Mouse (Mus musculus): Measurements from ENCODE around the gene Mrtfa. TPM values are rescaled to one million over a fixed set of nuclear protein-coding genes. Genes with fewer than 3 reads are reported as not detected.

Mrtfa gene
- total RNA-seq, 2 experiments from 2014 or later, result 10.9 to 12.7 TPM

DNA sequence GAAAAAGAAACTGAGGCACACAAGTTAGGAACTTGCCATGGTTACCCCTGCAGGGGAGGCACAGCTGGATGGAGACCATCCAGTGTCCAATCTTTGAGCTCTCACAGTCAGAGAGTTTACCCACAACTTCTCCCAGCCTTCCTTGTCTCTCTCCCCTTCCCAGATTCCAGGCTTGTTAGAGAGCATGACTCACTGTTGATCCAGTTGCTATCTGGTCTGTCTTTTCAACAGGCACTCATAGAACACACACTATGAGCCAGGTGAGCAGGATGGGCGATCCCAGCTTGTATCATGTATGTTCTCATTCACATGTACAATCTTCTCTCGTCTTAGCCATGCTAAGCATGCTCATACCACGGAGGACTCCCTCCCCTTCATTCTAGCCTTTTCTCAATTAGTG is 111.3 kb downstream of the Mrtfa start:
- no peak for ATAC-seq (replicated peaks; ENCODE audit: low FRiP score, poor library complexity, severe bottlenecking)

DNA sequence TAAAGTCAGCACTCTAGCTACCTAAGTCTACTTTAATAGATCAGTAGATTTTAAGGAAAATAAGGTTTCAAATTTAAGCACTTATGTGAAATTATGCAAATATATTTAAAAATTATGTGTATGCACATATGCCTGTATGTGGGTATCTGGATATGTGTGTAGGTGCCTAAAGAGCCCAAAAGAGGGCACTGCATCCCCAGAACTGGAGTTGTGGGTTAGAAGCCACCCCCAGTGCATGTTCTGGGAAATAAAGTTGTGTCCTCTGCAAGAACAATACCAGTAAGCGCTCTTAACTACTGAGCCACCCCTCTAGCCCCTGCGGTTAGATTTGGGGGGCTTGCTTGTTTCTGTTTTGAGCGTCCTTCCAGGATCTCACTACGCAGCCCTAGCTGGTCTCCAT is 113.0 kb downstream of the Mrtfa start:
- ATAC-seq (replicated peaks; ENCODE audit: low FRiP score, poor library complexity, severe bottlenecking), result no peak

DNA sequence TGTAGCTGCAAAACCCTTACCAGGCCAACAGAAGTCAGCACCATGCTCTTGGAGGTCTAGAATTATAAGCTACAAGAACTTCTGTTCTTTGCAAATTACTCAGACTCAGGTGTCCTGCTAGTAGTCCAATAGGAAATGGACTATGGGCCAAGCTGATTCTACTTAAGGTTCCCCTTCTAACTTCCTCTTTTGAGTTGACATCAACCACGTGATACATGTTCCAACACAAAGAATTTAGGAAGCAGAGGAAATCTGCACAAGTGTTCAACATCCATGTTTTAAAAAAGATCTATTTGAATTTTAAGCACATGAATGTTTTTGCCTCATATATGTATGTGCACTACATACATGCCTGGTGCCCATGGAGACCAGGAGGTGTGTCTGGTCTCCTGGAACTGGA is 116.0 kb downstream of the Mrtfa start:
- ATAC-seq (replicated peaks; ENCODE audit: low FRiP score, poor library complexity, severe bottlenecking), result no peak

DNA sequence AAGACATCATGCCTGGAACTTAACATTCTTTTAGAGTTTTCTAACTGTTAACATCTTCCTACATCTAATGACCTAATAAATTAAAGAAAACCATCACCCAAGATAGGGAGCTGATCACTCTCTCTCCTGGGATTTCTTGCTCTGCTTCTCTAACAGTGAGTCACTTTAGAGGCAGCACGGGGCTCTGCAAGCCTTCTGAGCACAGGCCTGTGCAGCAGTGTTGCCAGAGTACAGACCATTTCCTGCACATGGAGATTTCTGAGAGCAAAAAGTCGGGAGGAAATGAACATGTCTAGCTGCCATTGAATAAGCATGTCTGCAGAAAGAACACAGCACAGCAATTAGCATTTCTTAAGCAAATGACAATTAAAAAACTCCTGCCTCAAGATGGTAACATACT is 116.8 kb downstream of the Mrtfa start:
- no peak for ATAC-seq (replicated peaks; ENCODE audit: low FRiP score, poor library complexity, severe bottlenecking)

DNA sequence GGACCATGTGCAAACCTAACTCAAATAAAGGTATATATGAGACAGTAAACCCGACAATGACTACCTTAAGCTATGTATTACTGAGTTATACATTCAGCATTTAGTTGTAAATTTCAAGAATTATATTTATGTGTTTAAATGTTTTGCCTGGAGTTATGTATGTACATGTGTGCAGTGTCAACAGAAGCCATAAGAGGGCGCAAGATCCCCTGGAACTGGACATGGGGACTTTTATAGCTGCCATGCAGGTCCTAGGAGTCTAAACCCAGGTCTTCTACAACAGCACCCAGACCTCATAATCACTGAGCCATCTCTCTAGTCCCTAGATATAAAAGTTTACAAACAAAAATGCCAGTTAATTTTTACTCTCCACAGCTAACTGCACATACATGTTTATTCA is 117.8 kb downstream of the Mrtfa start:
- ATAC-seq (replicated peaks; ENCODE audit: low FRiP score, poor library complexity, severe bottlenecking), result no peak

DNA sequence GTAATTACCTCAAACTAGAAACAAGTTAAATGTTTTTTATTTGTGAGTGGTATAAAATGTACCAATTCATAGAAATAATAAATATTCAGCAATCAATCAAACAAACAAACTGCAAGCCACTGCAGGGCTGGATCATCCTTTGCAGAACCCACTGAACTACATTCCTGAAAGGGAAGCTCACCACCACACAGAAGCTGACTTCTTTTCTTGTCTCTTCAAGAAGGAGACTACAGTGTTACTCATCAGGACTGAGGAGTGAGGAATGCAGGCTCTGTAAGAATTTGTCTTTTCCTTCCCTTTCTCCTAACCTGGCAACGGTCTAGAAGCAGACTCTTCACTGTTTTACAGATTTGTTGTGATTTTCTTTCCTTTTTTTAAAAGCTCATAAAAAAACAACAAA is 120.1 kb downstream of the Mrtfa start:
- ATAC-seq (replicated peaks; ENCODE audit: low FRiP score, poor library complexity, severe bottlenecking), result no peak

DNA sequence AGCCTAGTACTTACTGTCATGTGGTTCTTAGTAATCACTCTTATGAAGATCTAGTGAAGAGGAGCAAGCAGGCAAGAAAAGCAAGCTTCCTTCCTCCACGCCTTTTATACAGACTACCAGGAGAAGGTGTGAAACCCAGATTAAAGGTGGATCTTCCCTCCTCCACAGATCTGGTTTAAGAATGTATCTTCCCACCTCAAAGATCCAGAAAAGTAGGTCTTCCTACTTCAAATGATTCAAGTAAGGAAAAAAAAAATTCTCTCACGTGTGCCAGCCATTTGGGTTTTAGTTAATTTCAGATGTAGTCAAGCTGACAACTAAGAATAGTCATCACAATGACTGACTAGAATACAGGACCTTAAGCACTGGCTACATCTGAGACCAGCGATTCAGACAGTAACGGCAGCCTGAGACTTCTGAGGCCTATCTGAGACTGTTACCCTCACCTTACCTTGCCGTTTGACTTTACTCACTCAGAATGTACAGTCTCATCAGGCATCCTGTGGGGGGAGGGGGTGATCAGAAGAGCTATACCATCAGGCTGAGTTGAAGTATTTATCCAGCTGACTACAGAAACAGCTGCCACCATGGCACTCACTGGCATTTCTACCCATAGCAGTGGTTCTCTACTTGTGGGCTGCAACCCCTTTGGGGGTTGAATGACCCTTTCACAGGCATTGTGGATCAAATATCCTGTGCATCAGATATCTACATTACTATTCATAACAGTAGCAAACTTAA is 121.7 kb downstream of the Mrtfa start:
- ATAC-seq (replicated peaks; ENCODE audit: low FRiP score, poor library complexity, severe bottlenecking), result no peak

DNA sequence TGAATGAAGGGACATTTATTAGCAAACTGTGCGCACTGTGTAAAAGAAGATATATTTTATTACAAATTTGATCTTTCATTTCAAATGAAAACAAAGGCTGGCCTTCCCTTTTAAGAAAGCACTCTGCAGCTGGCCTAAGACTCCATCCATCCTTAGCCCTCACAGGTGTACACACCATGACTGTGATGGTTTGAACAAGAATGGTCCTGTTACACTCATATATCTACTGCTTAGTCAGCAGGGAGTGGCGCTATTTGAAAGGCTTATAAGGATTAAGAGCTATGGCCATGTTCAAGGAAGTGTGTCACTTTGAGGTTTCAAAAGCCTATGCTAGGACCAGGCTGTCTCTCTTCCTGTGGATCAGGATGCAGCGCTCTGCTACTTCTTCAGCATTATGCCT is 122.8 kb downstream of the Mrtfa start:
- no peak for ATAC-seq (replicated peaks; ENCODE audit: low FRiP score, poor library complexity, severe bottlenecking)

DNA sequence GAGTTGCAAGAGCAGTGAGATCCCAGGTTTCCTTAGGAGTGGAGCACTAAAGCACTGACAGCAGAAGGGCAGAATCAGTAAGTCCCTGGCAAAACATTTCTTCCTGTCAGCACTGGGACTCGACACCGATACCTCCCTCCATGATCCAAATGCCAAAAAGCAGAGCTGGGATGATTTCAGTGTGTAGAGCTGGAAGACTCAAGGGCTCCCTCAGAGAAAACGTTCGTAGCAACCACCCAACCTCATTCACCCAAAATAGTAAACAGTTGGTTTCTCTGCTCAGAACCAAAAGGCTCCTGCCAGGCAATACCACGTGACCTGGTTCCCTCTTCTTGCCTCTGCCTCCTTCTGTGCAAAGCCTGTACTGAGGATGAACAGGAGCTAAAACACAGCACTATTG is 123.6 kb downstream of the Mrtfa start:
- ATAC-seq (replicated peaks; ENCODE audit: low FRiP score, poor library complexity, severe bottlenecking), result no peak

DNA sequence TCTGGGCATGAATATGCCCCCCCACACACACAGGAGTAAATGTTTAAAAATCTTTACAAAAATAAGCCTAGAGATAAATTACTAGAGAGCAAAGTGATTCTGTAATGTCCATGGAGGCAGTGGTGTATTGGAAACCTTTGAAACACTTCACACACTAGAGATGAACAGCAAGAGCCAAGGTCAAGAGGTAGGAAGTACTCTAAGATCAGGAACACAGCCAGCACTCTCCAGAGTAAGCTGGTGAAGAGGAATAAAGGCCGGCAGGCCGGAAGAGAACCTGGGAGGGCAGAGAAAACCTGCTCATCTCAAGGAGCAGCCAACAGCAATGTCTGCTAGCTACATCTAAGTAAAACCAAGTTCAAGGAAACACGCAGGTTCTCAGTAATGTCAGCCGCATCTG is 125.9 kb downstream of the Mrtfa start:
- ATAC-seq (replicated peaks; ENCODE audit: low FRiP score, poor library complexity, severe bottlenecking), result no peak

DNA sequence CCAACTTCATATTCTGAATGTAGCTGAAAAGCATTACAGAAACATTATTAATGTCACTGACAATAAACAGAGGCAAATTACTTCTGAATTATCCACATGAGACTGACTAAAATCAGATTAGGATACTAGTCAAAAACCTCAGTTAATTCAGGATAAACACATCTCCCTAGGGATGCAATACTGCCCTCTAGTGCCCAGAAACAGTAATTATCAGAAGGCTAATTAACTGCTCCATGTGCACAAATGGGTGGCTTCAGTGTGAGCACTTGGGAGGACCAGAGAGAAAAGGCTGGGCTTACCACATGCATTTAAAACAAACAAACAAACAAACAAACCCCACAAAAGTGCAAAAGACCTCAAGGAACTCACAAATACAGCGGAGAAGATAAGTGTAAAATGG is 126.4 kb downstream of the Mrtfa start:
- no peak; the same call in 1 of the 2 replicates for ATAC-seq (replicated peaks; ENCODE audit: low FRiP score, poor library complexity, severe bottlenecking)

DNA sequence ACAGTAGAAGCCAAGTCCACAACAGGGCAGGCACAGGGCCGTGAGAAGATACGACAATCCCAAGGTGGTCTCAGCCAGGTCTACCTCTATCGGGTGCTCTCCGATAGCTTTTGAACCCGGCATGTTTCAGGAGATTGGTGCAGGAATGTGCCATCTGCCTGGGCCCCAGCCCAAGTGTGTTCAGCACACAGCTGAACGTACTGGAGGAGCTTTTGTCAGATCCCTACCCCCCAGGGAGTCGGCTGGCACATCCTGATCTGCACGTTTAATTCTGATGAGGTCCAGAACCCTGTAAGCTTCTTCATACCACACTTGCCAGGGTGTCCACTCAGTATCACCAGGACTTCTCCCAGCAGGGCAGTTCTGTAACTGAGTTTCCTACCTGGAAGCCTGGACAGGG is 127.9 kb downstream of the Mrtfa start:
- ATAC-seq (replicated peaks; ENCODE audit: low FRiP score, poor library complexity, severe bottlenecking), result no peak

DNA sequence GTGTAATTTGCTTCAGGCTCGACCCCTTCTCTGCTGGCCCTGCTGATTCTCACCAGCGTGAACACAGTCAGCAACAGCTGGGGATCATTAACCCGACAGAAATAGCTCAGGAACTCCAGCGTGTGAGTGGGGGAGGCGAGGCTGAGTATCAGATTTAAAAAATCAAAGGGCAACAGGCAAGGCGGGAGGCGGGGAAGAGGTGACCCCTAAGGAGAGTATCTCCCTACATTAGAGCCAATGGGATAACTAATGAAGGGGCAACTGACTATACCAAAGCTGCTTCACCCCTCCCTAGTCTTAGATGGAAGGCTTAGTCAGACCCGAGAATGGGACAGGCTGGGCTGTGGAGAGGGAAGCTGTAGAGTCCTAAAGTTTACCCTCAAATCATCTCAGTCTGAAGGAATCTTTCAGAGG is 128.4 kb downstream of the Mrtfa start:
- no peak for ATAC-seq (replicated peaks; ENCODE audit: low FRiP score, poor library complexity, severe bottlenecking)

DNA sequence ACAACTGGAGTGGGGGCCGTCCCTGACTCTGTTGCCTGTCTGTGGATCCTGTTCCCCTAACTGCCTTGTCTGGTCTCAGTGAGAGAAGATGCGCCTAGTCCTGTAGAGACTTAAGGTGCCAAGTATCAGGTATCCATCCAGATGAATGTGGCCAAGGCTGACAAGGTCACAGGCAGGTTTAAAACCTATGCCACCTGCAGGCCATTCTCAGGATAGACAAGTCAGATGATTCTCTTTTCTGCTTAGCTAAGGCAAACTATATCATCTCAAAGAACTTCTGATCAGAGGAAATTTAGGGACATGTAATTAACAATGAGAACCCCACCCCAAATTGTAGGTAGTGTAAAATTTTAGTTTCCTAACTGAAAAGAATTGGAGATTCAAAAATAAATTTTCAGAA is 129.6 kb downstream of the Mrtfa start:
- ATAC-seq (replicated peaks; ENCODE audit: low FRiP score, poor library complexity, severe bottlenecking), result no peak

DNA sequence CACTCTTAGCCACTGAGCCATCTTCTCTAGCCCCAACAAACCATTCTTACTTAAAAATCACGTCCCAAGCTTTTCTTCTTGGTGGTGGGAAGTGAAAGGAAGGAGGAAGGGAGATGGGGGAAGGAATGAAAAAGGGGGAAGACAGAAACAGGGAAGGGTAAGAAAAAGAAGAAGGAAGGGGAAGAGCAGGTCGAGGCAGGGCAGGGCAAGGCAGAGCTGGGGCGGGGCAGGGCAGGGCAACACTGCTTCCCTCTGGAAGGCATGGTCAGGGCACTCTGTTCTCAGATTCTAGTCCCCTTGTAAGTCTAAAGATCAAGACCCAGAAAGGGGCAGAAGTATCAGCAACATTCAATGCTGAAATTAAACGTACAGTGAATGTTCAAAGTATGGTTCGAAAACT is 132.8 kb downstream of the Mrtfa start:
- no peak for ATAC-seq (replicated peaks; ENCODE audit: low FRiP score, poor library complexity, severe bottlenecking)

DNA sequence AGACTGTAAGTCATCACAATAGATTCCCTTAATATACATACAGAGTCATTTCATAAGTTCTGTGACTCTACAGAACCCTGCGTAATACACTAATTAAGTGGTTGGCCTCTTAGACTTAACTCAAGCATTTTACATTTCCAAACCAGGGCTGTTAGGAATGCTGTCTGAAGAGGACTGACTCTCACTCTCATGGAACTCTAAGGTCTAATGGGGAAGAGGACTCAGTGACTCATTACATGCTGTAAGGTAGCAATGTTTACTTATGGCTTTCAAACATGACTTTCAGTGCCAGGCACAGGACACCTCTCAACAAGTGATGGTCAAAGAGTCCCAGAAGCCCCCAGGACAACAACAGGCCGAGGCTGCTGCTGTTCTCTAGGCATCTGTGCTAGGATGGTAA is 135.1 kb downstream of the Mrtfa start:
- ATAC-seq (replicated peaks; ENCODE audit: low FRiP score, poor library complexity, severe bottlenecking), result no peak

DNA sequence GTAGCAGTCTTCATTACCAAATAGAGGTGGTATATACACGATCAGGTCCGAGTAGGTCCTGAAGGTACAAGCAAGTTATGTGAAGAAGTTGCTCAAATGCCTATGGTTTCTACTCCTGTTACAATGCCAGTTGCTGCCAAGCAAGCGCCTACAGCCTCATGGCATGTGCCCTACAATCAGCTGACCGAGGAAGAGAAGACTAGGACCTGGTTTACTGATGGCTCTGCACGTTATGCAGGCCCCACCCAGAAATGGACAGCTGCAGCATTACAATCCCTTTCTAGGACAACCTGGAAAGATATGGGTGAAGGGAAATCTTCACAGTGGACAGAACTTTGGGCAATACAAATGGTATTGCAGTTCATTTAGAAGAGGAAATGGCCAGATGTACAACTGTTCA is 138.1 kb downstream of the Mrtfa start:
- ATAC-seq (replicated peaks; ENCODE audit: low FRiP score, poor library complexity, severe bottlenecking), result no peak

DNA sequence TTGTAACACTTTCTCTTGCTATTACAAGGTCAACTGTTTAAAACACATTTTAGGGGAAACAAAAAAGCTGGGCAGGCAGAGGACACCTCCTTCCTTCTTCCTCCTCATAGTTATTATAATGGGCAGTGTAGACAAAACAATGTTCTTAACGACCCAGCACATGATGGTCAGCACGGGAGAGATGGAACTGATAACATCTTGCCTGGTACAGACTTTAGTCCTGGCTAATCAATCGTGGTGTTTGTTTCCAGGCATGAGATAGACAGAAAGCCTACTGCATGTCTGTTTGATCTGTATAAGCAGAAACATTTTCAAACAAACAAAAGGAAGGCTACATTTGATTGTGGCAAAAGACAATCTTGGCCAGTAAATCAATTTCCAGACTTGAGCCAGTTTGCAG is 140.1 kb downstream of the Mrtfa start:
- no peak for ATAC-seq (replicated peaks; ENCODE audit: low FRiP score, poor library complexity, severe bottlenecking)

DNA sequence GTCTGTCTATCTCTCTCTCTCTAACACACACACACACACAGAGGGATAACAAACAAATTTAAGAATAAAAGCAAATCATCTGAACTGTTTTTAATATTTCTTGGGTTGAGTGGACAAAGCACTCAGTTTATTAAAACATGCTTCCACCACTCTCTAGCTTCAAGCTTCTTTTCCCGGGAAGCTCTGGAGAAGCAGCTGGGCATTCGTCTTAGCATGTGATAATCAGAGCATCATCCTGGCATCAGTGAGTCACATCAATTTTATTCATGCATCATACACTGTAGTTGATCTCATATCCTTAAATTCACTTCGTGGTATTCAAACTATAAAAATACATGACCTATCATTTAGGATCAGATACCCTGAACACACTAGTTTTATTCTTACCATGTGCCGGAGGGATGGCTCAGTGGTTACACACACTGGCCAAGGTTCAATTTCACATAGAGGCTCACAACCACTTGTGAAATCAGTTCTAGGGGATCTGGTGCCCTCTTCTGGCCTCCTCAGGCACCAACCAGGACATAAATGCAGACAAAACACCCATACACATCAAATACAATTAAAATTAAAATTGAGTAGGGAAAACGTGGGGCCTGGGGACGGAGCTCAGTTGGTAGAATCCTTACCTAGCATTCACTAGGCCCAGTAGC is 141.0 kb downstream of the Mrtfa start:
- ATAC-seq (replicated peaks; ENCODE audit: low FRiP score, poor library complexity, severe bottlenecking), result no peak

DNA sequence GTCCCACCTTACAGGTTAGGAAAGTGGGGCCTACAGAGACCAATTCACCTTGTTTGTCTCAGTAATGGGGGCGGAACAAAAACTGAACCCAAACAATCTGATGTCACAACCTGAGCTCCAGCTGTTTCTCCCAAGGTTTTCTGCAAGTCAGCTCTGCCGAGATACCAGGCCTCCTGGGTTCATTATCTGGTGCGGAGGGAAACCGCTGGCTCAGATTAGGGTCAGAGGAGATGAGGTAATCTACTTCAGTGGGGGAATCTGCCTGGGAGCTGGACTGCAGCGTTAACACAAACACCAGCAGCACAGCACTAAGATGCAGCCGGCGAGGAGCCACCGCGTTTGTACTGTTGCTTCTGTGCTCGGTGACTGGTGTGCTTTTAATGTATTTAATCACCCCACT is 143.1 kb downstream of the Mrtfa start:
- no peak for ATAC-seq (replicated peaks; ENCODE audit: low FRiP score, poor library complexity, severe bottlenecking)

DNA sequence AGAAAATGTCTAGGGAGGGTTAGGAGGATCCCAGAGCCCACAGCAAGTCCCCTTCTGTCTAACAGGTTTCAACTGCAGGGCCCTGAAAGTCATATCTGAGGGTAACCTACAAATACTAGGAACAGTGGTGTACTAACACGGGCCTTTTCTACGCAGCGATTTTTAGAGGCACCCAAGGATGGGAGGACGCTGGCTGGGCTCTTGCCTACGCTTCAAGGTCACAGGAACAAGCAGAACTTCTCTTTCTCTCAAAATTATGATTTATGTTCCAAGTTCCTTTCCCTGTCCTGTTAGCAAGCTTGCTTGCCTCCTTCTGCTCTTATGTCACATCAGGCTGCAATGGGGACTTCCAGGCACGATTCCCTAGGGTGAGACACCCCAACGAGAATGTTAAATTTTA is 144.5 kb downstream of the Mrtfa start:
- no peak for ATAC-seq (replicated peaks; ENCODE audit: low FRiP score, poor library complexity, severe bottlenecking)

DNA sequence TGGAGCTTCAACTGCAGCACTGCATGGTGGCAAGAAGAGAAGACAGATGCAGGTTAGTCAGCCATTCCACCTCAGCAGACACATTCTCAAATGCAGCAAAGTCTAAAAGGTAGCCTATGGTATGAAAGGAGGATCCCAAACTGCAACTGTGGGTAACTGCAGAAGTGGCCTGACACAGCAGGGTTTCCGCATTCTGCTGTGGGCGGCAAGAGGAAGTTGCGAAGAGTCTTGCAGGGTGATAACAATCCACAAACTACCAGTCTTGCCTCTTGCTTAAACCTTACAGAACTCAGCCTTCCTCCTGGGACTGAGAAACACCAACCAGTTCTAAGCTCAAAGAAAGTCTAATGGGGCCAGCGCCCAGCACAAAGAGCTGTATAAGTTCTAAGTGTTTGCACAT is 145.2 kb downstream of the Mrtfa start:
- no peak for ATAC-seq (replicated peaks; ENCODE audit: low FRiP score, poor library complexity, severe bottlenecking)
